Mouse (Mus musculus): ENCODE data around the gene Nlgn3. TPM values are rescaled to one million over a fixed set of nuclear protein-coding genes. Genes with fewer than 3 reads are reported as not detected.

Nlgn3 gene
- polyA plus RNA-seq, 1 experiment from 2014 or later, result 53.6 TPM

DNA sequence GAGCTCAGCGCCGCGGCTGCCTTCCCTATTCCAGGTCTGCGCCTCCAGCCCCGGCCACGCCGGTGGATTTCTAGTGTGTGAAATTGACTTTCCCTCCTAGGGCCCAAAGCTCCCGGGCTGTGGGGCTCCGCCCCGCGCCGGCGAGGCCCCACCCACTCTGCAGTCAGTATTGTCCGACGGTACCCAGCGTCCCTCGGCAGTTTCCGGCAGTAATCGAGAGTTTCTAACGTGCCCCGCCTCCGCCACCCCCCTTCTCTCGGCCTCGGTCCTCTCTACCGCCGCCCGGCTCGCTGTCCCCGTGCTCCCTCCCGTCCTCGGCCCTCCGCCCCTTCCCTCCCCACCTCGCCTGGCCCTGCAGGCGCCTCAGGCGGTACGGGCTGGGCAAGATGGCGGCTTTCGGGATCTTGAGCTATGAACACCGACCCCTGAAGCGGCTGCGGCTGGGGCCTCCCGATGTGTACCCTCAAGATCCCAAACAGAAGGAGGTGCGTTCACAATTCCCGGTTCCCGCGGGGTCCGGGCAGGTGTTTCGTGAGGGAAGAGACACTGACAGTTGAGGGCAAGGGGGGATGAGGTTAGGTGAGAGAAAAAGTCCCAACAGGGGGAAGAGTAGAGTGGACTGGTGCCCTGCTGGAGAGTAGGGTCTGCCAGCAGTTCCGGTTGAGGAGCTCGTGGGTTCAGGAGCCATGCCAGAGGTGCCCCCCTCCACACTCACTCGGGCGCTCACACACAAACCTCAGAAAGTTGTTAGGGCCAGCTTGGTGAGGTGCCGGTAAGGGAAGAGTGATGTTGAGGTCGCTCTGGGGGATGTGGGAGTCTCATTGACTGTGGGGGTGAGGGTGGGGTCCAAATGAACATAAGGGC, 24.9 kb upstream of the Nlgn3 start, which contains the start of gene Med12:
Med12 (plus strand) TSS at position 156 of the 864 bp plus-strand sequence.
- Histone ChIP-seq H3K4me3 (peak within 1 kb of the TSS; percentile 57), H3K4me2 (replicated peaks) (peak within 1 kb of the TSS; percentile 50), H3K36me3 (peaks cover 15% of the 10 kb centered on the region), H3K4me1 (peaks cover 11% of the 10 kb centered on the region), H3K9ac (replicated peaks) (peak within 1 kb of the TSS; percentile 74), H3K27me3 (no peaks in the 10 kb centered on the region), H3K9me3 (no peaks in the 10 kb centered on the region), H3K27ac (replicated peaks) (peak within 1 kb of the TSS; percentile 53)
- ATAC-seq (replicated peaks), result peak; percentile 98
- WGBS, result 28% methylated on average over 54 of the region's 54 CpGs

DNA sequence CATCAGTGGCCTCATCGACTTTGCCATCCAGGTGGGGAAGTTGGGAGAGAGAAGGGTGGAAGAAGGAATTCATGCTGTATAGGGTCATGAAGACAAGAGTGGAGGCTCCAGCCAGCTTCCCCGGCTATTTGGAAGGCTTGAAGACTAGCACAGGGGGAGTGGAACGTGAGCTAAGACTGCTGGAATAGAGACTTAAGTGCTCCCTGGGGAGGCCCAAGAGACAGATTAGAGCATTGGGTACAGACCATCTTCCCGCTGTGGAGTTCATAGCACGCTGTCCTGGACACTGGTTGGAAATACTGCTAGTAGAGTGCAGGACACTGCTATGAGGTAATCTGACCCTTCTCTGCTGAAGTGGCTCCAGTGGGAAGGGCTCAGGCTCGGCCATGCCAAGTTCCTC, 16.2 kb upstream of the Nlgn3 start:
- Histone ChIP-seq H3K9me3 (no peaks in the 10 kb centered on the region), H3K4me2 (replicated peaks) (no peak overlapping the region), H3K27me3 (no peaks in the 10 kb centered on the region), H3K9ac (replicated peaks) (no peak overlapping the region), H3K4me3 (no peak overlapping the region), H3K4me1 (no peaks in the 10 kb centered on the region), H3K27ac (replicated peaks) (no peak overlapping the region), H3K36me3 (peaks cover 32% of the 10 kb centered on the region)
- WGBS, result 87% methylated on average over 6 of the region's 6 CpGs
- no peak for ATAC-seq (replicated peaks)

DNA sequence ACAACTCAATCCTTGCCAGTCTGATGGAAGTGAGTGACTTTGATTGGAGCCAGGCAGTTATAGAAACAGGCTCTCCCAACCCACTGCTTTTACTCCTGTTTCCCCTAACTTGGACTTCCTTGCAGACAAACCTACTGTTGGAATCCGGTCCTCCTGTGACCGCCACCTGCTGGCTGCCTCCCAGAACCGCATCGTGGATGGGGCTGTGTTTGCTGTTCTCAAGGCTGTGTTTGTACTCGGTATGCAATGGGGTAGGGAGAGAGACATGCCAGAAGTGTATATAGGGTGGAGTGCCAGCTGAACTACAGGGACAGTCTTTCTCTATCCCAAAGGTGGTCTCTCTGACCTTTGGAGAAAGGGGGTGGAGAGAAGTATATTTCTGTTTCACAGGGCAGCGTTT, 13.4 kb upstream of the Nlgn3 start:
- Histone ChIP-seq H3K4me3 (no peak overlapping the region), H3K27me3 (no peaks in the 10 kb centered on the region), H3K9ac (replicated peaks) (no peak overlapping the region), H3K27ac (replicated peaks) (no peak overlapping the region), H3K4me1 (no peaks in the 10 kb centered on the region), H3K9me3 (no peaks in the 10 kb centered on the region), H3K36me3 (peaks cover 29% of the 10 kb centered on the region), H3K4me2 (replicated peaks) (no peak overlapping the region)
- peak; percentile 67 for ATAC-seq (replicated peaks)
- WGBS, result 31% methylated on average over 6 of the region's 6 CpGs

DNA sequence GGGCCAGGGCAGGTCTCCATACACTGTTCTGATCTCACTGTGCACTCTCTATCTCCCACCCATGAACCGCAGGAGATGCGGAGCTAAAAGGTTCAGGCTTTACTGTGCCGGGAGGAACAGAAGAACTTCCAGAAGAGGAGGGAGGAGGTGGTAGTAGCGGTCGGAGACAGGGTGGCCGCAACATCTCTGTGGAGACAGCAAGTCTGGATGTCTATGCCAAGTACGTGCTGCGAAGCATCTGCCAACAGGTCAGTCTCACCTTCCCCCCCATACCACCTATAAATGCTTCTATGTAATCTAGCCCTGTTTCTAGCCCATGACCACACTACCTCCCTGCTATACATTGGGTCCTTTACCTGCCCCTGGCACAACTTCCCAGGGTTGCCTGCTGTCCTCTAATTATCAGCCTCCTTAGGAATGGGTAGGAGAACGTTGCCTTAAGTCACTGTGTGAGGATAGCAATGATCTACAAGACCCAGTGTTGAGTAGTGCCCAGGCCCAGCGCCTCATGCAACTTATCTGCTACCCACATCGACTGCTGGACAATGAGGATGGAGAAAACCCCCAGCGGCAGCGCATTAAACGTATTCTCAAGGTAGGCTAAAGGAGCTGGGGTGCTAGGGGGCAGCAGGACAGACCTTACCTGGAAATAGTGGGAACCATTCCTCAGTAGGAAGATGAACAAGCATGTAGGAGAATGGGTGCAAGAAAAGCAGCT, 12.9 kb upstream of the Nlgn3 start:
- H3K4me1 ChIP-seq, result no peaks in the 10 kb centered on the region
- no peaks in the 10 kb centered on the region for H3K9me3 ChIP-seq
- no peak overlapping the region for H3K27ac ChIP-seq (replicated peaks)
- H3K4me3 ChIP-seq, result no peak overlapping the region
- 92% methylated on average over 14 of the region's 14 CpGs for WGBS
- no peaks in the 10 kb centered on the region for H3K27me3 ChIP-seq
- H3K4me2 ChIP-seq (replicated peaks), result no peak overlapping the region
- no peak overlapping the region for H3K9ac ChIP-seq (replicated peaks)
- 0 out of 2 replicates have a peak, but pooled peaks have one; percentile 6 for ATAC-seq (replicated peaks)
- peaks cover 27% of the 10 kb centered on the region for H3K36me3 ChIP-seq

DNA sequence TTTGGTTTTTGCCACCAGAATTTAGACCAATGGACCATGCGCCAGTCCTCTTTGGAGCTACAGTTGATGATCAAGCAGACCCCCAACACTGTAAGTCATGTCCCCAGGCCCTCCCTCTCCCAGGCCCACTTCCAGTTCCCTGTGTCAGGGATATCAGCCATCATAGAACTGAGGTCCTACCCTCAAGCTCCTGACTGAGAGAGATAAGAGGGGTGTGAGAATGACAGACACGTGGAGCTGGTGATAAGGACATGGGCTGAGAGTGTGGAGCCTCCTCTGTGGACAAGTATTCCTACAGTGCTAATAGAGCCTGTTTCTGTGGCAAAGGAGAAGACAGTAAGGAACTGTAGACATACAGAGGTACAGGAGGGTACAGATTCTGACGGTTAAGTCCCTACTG, 11.4 kb upstream of the Nlgn3 start:
- H3K9ac ChIP-seq (replicated peaks), result no peak overlapping the region
- H3K9me3 ChIP-seq, result no peaks in the 10 kb centered on the region
- no peaks in the 10 kb centered on the region for H3K4me1 ChIP-seq
- H3K36me3 ChIP-seq, result peaks cover 22% of the 10 kb centered on the region
- 93% methylated on average over 3 of the region's 3 CpGs for WGBS
- no peak overlapping the region for H3K4me2 ChIP-seq (replicated peaks)
- no peak overlapping the region for H3K4me3 ChIP-seq
- ATAC-seq (replicated peaks), result no peak
- no peak overlapping the region for H3K27ac ChIP-seq (replicated peaks)
- no peaks in the 10 kb centered on the region for H3K27me3 ChIP-seq

DNA sequence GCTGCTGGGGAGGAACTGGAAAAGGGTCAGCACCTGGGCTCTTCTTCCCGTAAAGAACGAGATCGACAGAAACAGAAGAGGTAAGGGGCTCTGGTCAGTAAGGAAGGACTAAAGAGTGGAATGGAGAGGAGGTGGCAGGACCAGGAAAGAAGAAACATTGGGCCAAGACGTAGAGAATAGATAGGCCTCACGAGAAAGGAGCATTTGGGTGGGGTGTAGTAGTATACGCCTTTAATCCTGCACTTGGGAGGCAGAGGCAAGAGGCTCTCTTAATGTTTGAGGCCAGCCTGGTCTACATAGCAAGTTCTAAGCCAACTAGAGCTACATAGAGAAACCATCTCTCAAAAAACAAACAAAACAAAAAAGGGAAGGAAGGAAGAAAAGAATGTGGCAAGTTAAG, 10.5 kb upstream of the Nlgn3 start:
- H3K4me2 ChIP-seq (replicated peaks), result no peak overlapping the region
- no peaks in the 10 kb centered on the region for H3K27me3 ChIP-seq
- H3K9me3 ChIP-seq, result no peaks in the 10 kb centered on the region
- no peak overlapping the region for H3K27ac ChIP-seq (replicated peaks)
- 91% methylated on average over 6 of the region's 6 CpGs for WGBS
- no peaks in the 10 kb centered on the region for H3K4me1 ChIP-seq
- ATAC-seq (replicated peaks), result no peak
- no peak overlapping the region for H3K4me3 ChIP-seq
- no peak overlapping the region for H3K9ac ChIP-seq (replicated peaks)
- peaks cover 22% of the 10 kb centered on the region for H3K36me3 ChIP-seq

DNA sequence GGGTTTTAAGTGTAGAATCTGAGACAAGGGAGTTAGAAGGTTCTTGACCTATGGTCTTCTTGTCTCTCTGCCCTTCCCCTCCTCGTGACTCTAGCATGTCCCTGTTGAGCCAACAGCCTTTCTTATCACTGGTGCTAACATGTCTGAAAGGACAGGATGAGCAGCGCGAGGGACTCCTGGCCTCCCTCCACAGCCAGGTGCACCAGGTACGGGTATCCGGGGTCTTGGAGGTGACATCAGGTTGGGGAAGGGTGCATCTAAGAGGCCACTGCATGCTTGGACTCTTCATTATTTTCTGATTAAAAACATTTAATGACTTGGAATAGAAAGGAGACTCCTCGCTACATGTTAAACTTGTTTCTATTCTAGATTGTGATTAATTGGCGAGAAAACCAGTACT, 9.9 kb upstream of the Nlgn3 start:
- ATAC-seq (replicated peaks), result no peak
- no peak overlapping the region for H3K4me3 ChIP-seq
- no peak overlapping the region for H3K4me2 ChIP-seq (replicated peaks)
- no peak overlapping the region for H3K9ac ChIP-seq (replicated peaks)
- no peak overlapping the region for H3K27ac ChIP-seq (replicated peaks)
- no peaks in the 10 kb centered on the region for H3K9me3 ChIP-seq
- no peaks in the 10 kb centered on the region for H3K27me3 ChIP-seq
- WGBS, result 87% methylated on average over 7 of the region's 7 CpGs
- peaks cover 22% of the 10 kb centered on the region for H3K36me3 ChIP-seq
- no peaks in the 10 kb centered on the region for H3K4me1 ChIP-seq

DNA sequence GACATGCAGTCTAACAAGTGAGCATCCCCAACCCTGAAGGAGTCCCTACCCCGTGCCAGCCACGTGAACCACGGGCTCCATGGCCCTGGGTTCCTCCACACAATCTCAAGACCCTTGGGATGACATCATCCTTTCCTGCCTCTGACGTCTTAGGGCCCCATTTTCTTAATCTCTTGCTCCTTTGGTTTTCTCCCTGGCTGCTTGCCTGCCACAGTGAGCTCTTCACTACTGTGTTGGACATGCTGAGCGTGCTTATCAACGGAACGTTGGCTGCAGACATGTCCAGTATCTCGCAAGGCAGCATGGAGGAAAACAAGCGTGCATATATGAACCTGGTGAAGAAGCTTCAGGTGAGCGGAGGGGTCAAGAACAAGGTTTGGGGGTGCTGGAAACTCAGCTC, 8.9 kb upstream of the Nlgn3 start:
- H3K9me3 ChIP-seq, result no peaks in the 10 kb centered on the region
- ATAC-seq (replicated peaks), result no peak
- peaks cover 22% of the 10 kb centered on the region for H3K36me3 ChIP-seq
- no peak overlapping the region for H3K4me3 ChIP-seq
- no peak overlapping the region for H3K9ac ChIP-seq (replicated peaks)
- 88% methylated on average over 10 of the region's 10 CpGs for WGBS
- H3K27ac ChIP-seq (replicated peaks), result no peak overlapping the region
- no peaks in the 10 kb centered on the region for H3K27me3 ChIP-seq
- no peak overlapping the region for H3K4me2 ChIP-seq (replicated peaks)
- H3K4me1 ChIP-seq, result no peaks in the 10 kb centered on the region

DNA sequence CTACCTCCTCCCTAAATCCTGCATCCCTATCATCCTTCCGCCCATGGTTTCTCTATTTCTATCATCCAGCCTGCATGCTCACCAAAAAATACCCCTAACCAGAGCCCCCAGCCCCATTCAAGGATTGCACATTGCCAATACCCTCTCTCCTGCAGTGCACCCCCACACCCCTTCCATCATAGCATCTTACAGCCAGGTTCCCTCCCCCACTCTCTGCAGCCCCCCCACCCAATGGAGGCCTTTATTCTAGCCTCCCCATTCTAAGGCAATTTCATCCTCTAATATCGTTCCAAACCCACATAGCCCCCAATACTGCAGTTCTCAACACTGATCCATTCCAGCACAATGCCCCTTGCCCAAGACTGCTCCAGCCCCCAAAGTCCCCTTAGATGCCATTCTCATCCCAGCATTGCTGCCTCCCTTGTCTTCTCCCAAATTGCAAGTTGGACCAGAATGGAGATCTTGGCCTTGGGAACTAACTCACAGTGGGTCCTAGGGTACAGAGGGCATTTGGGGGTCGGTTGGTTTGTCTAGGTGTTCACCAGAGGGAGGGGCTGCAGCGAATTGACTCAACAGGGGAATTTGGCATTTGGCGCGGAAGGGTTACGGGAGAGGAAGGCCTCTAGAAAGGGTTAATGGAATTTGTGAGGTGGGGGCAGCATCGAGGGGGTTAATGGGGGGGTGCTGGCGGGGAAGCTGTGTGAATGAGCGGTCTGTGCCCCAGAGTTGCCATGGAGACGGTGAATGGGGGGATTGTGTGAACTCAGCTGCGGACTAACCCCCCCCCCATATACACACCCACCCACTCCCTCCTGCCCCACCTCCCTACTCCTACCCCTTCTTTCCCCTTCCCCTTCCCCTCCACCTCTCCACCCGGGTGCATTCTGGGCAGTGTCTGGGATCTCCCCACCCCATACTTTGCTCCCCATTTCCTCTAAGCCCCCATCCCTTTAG, 782 bp downstream of the Nlgn3 start:
- H3K9me3 ChIP-seq, result no peaks in the 10 kb centered on the region
- H3K4me3 ChIP-seq, result peak overlapping the region; percentile 55
- H3K27me3 ChIP-seq, result no peaks in the 10 kb centered on the region
- peak overlapping the region; percentile 64 for H3K9ac ChIP-seq (replicated peaks)
- peak overlapping the region; percentile 88 for H3K27ac ChIP-seq (replicated peaks)
- peaks cover 37% of the 10 kb centered on the region for H3K4me1 ChIP-seq
- WGBS, result 34% methylated on average over 13 of the region's 13 CpGs
- H3K36me3 ChIP-seq, result peaks cover 5% of the 10 kb centered on the region; the same call in 1 of the 2 replicates
- peak overlapping the region; percentile 46 for H3K4me2 ChIP-seq (replicated peaks)
- peak; percentile 68 for ATAC-seq (replicated peaks)

DNA sequence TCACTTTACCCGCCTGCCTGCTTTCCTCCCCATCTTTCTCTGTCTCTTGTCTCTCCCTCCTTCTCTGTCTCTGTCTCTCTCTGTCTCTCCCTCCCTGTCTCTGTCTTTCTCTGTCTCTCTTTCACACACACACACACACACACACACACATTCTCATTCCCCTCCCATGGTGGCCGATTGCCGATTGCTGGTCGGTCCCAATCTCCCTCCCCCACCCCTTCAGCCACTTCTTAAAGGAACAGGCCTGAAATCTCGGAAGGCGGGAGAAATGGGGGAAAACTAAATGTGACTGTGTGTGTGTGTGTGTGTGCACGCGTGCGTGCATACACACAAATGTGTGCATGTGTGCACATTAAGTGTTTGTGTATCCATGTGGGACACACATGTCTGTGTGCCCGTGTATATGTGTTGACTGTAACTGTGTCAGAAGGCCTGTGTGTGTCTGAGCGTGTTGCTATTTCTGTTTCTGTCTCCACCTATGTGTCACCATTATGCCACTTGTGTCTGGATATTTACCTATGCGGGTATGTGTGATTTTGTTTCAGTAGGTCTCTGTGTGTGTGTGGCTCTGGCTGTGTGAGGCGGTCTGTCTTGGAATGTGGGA, 1.6 kb downstream of the Nlgn3 start:
- Histone ChIP-seq H3K9me3 (no peaks in the 10 kb centered on the region), H3K4me2 (replicated peaks) (peak overlapping the region; percentile 46), H3K4me3 (peak overlapping the region; percentile 55), H3K36me3 (peaks cover 5% of the 10 kb centered on the region; the same call in 1 of the 2 replicates), H3K4me1 (peaks cover 37% of the 10 kb centered on the region), H3K27ac (replicated peaks) (peak overlapping the region; percentile 88), H3K9ac (replicated peaks) (peak overlapping the region; percentile 64), H3K27me3 (no peaks in the 10 kb centered on the region)
- peak; percentile 41 for ATAC-seq (replicated peaks)
- 22% methylated on average over 13 of the region's 13 CpGs for WGBS

DNA sequence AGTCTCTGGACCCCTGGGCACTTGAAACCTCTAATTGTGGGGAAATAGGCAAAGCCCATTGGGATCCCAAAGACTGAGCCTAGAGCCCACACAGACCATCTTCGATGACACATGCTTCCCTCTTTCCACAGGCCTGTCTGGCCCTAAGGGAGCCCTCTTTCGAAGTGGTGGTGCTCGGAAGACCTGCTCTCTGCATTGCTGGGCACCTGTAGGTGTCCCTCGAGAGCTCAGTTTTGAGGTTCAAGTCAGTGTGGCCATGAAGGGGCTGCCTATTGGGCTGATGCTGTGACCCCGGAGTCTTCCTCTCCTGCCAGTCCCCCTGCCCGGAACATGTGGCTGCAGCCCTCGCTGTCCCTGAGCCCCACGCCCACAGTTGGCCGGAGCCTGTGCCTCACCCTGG, 2.7 kb downstream of the Nlgn3 start:
- Histone ChIP-seq H3K36me3 (peaks cover 2% of the 10 kb centered on the region; the same call in 1 of the 2 replicates), H3K4me2 (replicated peaks) (peak overlapping the region; percentile 46), H3K4me3 (peak overlapping the region; percentile 55), H3K9me3 (no peaks in the 10 kb centered on the region), H3K27me3 (no peaks in the 10 kb centered on the region), H3K27ac (replicated peaks) (no peak overlapping the region), H3K4me1 (peaks cover 37% of the 10 kb centered on the region), H3K9ac (replicated peaks) (peak overlapping the region; percentile 32; the same call in 1 of the 2 replicates)
- no peak for ATAC-seq (replicated peaks)
- 67% methylated on average over 9 of the region's 9 CpGs for WGBS
